Mouse (Mus musculus): ENCODE measurements around the gene Vmn2r44.
"Not testable (repeated sequence)": the region's sequence is repeated elsewhere in the genome, so short reads cannot be mapped to it uniquely, and the experiment has no call there.

Vmn2r44 gene

DNA sequence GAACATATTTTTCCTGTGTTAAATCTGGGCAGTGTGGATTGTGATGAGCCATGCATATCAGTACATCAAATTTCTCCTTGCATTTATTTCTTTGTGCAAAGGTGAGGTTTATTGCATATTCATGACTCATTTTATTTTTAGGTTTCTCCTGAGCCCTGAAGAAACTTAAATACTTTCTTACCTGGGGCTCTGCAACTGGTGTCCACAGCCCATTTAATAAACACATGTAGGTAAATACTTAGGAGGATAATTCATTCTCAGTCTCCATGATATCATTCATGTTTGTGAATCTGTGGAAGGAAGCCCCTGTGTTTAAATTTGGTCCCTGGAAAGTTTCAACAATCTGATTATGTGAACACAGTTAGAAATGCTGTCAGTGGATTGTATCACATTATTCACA lies at the start of gene Vmn2r44:
Vmn2r44 (minus strand) TSS at position 101 of the 400 bp plus-strand sequence.
- DNase-seq (ENCODE audit: low spot score), result not testable (repeated sequence)

DNA sequence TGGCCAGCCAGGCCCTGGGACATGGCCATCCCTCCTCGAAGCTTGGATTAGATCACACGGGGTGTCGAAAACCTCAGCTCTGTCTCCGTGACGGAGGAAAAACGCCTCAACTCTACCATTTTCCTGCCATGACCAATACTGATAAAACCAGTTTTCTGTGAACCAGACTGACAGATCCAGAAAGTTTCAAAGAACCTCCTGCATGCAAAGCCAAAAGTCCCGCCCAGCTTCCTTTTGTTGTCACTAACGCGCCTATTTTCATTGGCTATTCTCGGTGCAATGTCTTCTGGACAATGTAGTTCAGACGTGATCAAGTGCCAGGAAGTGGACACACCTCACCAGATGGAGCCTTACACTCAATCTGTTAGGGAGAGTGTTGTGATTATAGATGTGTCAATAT lies 25.3 kb downstream of the Vmn2r44 start:
- DNase-seq (ENCODE audit: low spot score), result not testable (repeated sequence)

Measured in left cerebral cortex, adult 11 months (tissue).